11 mouse cellular contexts compared by ENCODE assay signal in genomic region chr10:115492956-115493777, GRCm38 (mm10).
DNase-seq lines count a peak whose midpoint lies in the region; ATAC-seq and TF ChIP-seq lines count a peak whose summit lies in the region.
"Had no signal": no experiment of that assay in that cellular context is flagged by ENCODE, and none has a peak within 500 bp of the region (broad histone marks: within the 10 kb centered on the region; RNA-seq: fewer than 3 reads in every experiment).

No protein-coding gene starts in this region.

- H3K36me3 ChIP-seq in heart, embryonic 14.5 days (ENCODE audit: control insufficient read depth, insufficient read depth, low read length): no peaks in the 10 kb centered on the region
- H3K36me3 ChIP-seq in hindbrain, embryonic 11.5 days (ENCODE audit: control insufficient read depth, insufficient read depth, low read length): no peaks in the 10 kb centered on the region
- no peaks in the 10 kb centered on the region for H3K36me3 ChIP-seq in midbrain, embryonic 13.5 days
- H3K36me3 ChIP-seq: liver, embryonic 13.5 days had no signal

- no peak for TF ChIP-seq CTCF in layer of hippocampus, adult 2 months (conservative IDR thresholded peaks at IDR 0.05)

- WGBS in heart, embryonic 14.5 days: 31% methylated on average over 12 of the region's 12 CpGs
- 45% methylated on average over 12 of the region's 12 CpGs for WGBS in hindbrain, embryonic 11.5 days
- 52% methylated on average over 12 of the region's 12 CpGs for WGBS in midbrain, embryonic 13.5 days

- no peaks in the 10 kb centered on the region for H3K9me3 ChIP-seq in heart, embryonic 14.5 days (ENCODE audit: control insufficient read depth, low read length)
- no peaks in the 10 kb centered on the region for H3K9me3 ChIP-seq in hindbrain, embryonic 11.5 days (ENCODE audit: control insufficient read depth, low read length)
- no peaks in the 10 kb centered on the region for H3K9me3 ChIP-seq in midbrain, embryonic 13.5 days
- H3K9me3 ChIP-seq: liver, embryonic 13.5 days had no signal

- no peak overlapping the region for H3K27ac ChIP-seq in heart, embryonic 14.5 days (replicated peaks in 1 of 2; ENCODE audit: control insufficient read depth in 1 of 2, insufficient read depth in 1 of 2, low read depth in 2 of 2, low read length in 2 of 2)
- H3K27ac ChIP-seq in hindbrain, embryonic 11.5 days (ENCODE audit: low read depth, low read length): no peak overlapping the region
- H3K27ac ChIP-seq in midbrain, embryonic 13.5 days: no peak overlapping the region
- H3K27ac ChIP-seq in layer of hippocampus, adult 2 months: no peak overlapping the region
- H3K27ac ChIP-seq: liver, embryonic 13.5 days had no signal

- no peak overlapping the region for H3K9ac ChIP-seq in heart, embryonic 14.5 days (ENCODE audit: low read length)
- no peak overlapping the region for H3K9ac ChIP-seq in hindbrain, embryonic 11.5 days (ENCODE audit: low read depth, low read length)
- H3K9ac ChIP-seq in midbrain, embryonic 13.5 days (replicated peaks): no peak overlapping the region; the same call in 1 of the 2 replicates
- H3K9ac ChIP-seq: liver, embryonic 13.5 days had no signal

- H3K27me3 ChIP-seq in heart, embryonic 14.5 days (ENCODE audit: control insufficient read depth, insufficient read depth, low read length): no peaks in the 10 kb centered on the region
- H3K27me3 ChIP-seq in hindbrain, embryonic 11.5 days (ENCODE audit: control insufficient read depth, insufficient read depth, low read length): no peaks in the 10 kb centered on the region
- H3K27me3 ChIP-seq in midbrain, embryonic 13.5 days: no peaks in the 10 kb centered on the region
- H3K27me3 ChIP-seq: liver, embryonic 13.5 days had no signal

- H3K4me2 ChIP-seq in heart, embryonic 14.5 days (ENCODE audit: low read length): peak overlapping the region; percentile 33
- H3K4me2 ChIP-seq in hindbrain, embryonic 11.5 days (replicated peaks; ENCODE audit: low read depth, low read length): no peak overlapping the region; the same call in 1 of the 2 replicates
- H3K4me2 ChIP-seq in midbrain, embryonic 13.5 days (replicated peaks): peak overlapping the region; percentile 38
- H3K4me2 ChIP-seq: liver, embryonic 13.5 days had no signal

- ATAC-seq in heart, embryonic 14.5 days (ENCODE audit: insufficient number of reproducible peaks, insufficient read depth, low FRiP score, low read depth): no peak; the same call in 1 of the 2 replicates
- ATAC-seq in hindbrain, embryonic 11.5 days (ENCODE audit: low FRiP score): peak; percentile 46; the same call in 1 of the 2 replicates
- ATAC-seq in midbrain, embryonic 13.5 days: peak; percentile 69

- peaks cover 0 to 3% of the 10 kb centered on the region in 2 experiments; a peak in 1 of 4 replicates for H3K4me1 ChIP-seq in heart, embryonic 14.5 days (ENCODE audit: control insufficient read depth in 2 of 2, insufficient read depth in 2 of 2, low read length in 2 of 2)
- no peaks in the 10 kb centered on the region for H3K4me1 ChIP-seq in hindbrain, embryonic 11.5 days (replicated peaks; ENCODE audit: control insufficient read depth, insufficient read depth, low read length)
- H3K4me1 ChIP-seq in midbrain, embryonic 13.5 days (replicated peaks): peaks cover 14% of the 10 kb centered on the region

- no peak for DNase-seq in heart, adult 18-20 months
- DNase-seq in embryo, embryonic 10.5 days (ENCODE audit: low spot score): peak; percentile 43
- peak; percentile 28 for DNase-seq in hindbrain, embryonic 11.5 days (ENCODE audit: low spot score)
- DNase-seq in cerebellum, postnatal 36 days: no peak
- no peak for DNase-seq in layer of hippocampus, adult 2 months (ENCODE audit: low spot score in 2 of 2)
- no peak for DNase-seq in layer of hippocampus, adult 9-10 months (ENCODE audit: low spot score)
- DNase-seq: kidney, adult 18-20 months; liver, embryonic 13.5 days; thymus, postnatal 14 days had no signal

- no peak overlapping the region for H3K4me3 ChIP-seq in heart, embryonic 14.5 days (ENCODE audit: control insufficient read depth in 1 of 2, insufficient read depth in 1 of 2, low read depth in 1 of 2, low read length in 2 of 2)
- no peak overlapping the region for H3K4me3 ChIP-seq in hindbrain, embryonic 11.5 days (ENCODE audit: low read depth, low read length)
- H3K4me3 ChIP-seq in midbrain, embryonic 13.5 days (replicated peaks): peak overlapping the region; percentile 19
- H3K4me3 ChIP-seq in layer of hippocampus, adult 2 months: no peak overlapping the region
- H3K4me3 ChIP-seq: liver, embryonic 13.5 days had no signal

Comparison
In these comparisons a context has a peak if more than half of its experiments do, and no peak if none do; other contexts are left out.
1. DNase-seq: peak in embryo, embryonic 10.5 days (single experiment) and hindbrain, embryonic 11.5 days (single experiment); none in heart, adult 18-20 months (0 of 2), cerebellum, postnatal 36 days (0 of 2), layer of hippocampus, adult 2 months (0 of 2) and layer of hippocampus, adult 9-10 months (single experiment).